Mouse (Mus musculus) megakaryocyte, embryonic 14.5 days (primary cell): ENCODE data around the gene Gtf2ird2.

Experiments
- FLI1 ChIP-seq: IDR thresholded peaks from 2 replicates; pipeline ENCODE4 v1.6.1; 2012; ENCODE audit warnings: low read length, inconsistent platforms, mixed read lengths
- GATA1 ChIP-seq: IDR thresholded peaks from 3 replicates; pipeline ENCODE4 v1.6.1; 2012; ENCODE audit warnings: mixed read lengths, low read length, inconsistent platforms, borderline replicate concordance

GRCm38 (mm10) chr5:134226946-134227345 is 43.1 kb downstream of the Gtf2ird2 start:
- TF ChIP-seq GATA1 (no peak), FLI1 (no peak)
